8 mouse cellular contexts compared by ENCODE assay signal in the genomic region with DNA sequence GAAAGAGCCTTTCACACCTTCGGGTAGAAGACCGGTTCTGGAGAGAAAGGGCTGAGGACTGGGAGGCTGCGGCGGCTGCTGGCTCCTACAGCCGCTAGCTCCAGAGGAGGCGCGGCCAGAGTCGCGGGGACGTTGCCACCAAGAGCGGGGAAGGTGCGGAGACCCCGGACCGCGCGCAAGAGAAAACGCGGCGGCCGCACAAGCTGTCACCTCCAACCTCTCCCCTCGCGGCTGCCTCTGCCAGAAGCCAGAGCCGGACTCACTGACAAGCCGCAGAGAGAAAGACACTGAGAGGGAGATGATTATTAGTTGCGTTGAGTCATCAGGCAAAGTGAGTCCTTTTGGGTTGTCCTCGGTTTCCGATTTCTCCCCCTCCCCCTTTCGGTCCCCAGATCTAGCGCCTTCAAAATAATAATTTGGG. TPM values are rescaled to one million over a fixed set of nuclear protein-coding genes. Genes with fewer than 3 reads are reported as not detected.
DNase-seq lines count a peak whose midpoint lies in the region; ATAC-seq and TF ChIP-seq lines count a peak whose summit lies in the region.

No protein-coding gene starts in this region.

- H3K9me3 ChIP-seq in ES-Bruce4 (replicated peaks; ENCODE audit: control insufficient read depth, insufficient read depth, low read length, poor library complexity, severe bottlenecking): no peaks in the 10 kb centered on the region
- no peaks in the 10 kb centered on the region for H3K9me3 ChIP-seq in forebrain, embryonic 10.5 days
- no peaks in the 10 kb centered on the region for H3K9me3 ChIP-seq in neural tube, embryonic 14.5 days (ENCODE audit: control insufficient read depth, low read length)

- ATAC-seq in neural tube, embryonic 14.5 days (ENCODE audit: low read depth): no peak
- no peak for ATAC-seq in megakaryocyte-erythroid progenitor cell, adult 5-6 weeks (replicated peaks; ENCODE audit: low FRiP score, low TSS enrichment, poor library complexity, severe bottlenecking)

- H3K36me3 ChIP-seq in ES-Bruce4 (ENCODE audit: control insufficient read depth, insufficient read depth, low read length, poor library complexity, severe bottlenecking): no peaks in the 10 kb centered on the region
- no peaks in the 10 kb centered on the region for H3K36me3 ChIP-seq in forebrain, embryonic 10.5 days (replicated peaks)
- no peaks in the 10 kb centered on the region for H3K36me3 ChIP-seq in neural tube, embryonic 14.5 days (ENCODE audit: control insufficient read depth, insufficient read depth, low read length)

- DNase-seq in gastrocnemius, adult 2 months: peak; percentile 22
- no peak for DNase-seq in gastrocnemius, adult 8-10 months (ENCODE audit: low spot score in 2 of 2)
- DNase-seq in forebrain, embryonic 10.5 days (ENCODE audit: extremely low spot score, low spot score): peak; percentile 45
- DNase-seq in large intestine, adult 2 months (ENCODE audit: low read depth, low spot score): peak; percentile 25
- DNase-seq in layer of hippocampus, postnatal 10 days (ENCODE audit: low spot score in 2 of 2): no peak

- peak overlapping the region; percentile 94 for H3K4me3 ChIP-seq in gastrocnemius, adult 2 months
- peak overlapping the region; percentile 64 for H3K4me3 ChIP-seq in ES-Bruce4 (ENCODE audit: low read depth, low read length)
- H3K4me3 ChIP-seq in forebrain, embryonic 10.5 days: peak overlapping the region; percentile 88
- peak overlapping the region; percentile 66 for H3K4me3 ChIP-seq in neural tube, embryonic 14.5 days (ENCODE audit: low read depth, low read length)

- WGBS in forebrain, embryonic 10.5 days: under 1% methylated on average over 29 of the region's 29 CpGs
- WGBS in large intestine, adult 2 months: under 1% methylated on average over 29 of the region's 29 CpGs
- 0% methylated on average over 26 of the region's 29 CpGs for WGBS in neural tube, embryonic 14.5 days

- peaks cover 24% of the 10 kb centered on the region for H3K27me3 ChIP-seq in ES-Bruce4 (ENCODE audit: control insufficient read depth, insufficient read depth, low read length, poor library complexity, severe bottlenecking)
- H3K27me3 ChIP-seq in forebrain, embryonic 10.5 days (ENCODE audit: poor library complexity, severe bottlenecking): peaks cover 62% of the 10 kb centered on the region
- H3K27me3 ChIP-seq in neural tube, embryonic 14.5 days (ENCODE audit: control insufficient read depth, insufficient read depth, low read length): peaks cover 31% of the 10 kb centered on the region

- no peak for TF ChIP-seq EP300 in ES-Bruce4 (IDR thresholded peaks at IDR 0.05; ENCODE audit: insufficient read depth, low read depth, low read length)

- no peak for TF ChIP-seq CTCF in gastrocnemius, adult 2 months (IDR thresholded peaks at IDR 0.05)
- TF ChIP-seq CTCF in ES-Bruce4 (IDR thresholded peaks at IDR 0.05; ENCODE audit: low read depth, low read length): no peak

- no peak overlapping the region for H3K27ac ChIP-seq in gastrocnemius, adult 2 months
- H3K27ac ChIP-seq in ES-Bruce4 (ENCODE audit: insufficient read depth, low read length): no peak overlapping the region
- peak overlapping the region; percentile 97 for H3K27ac ChIP-seq in forebrain, embryonic 10.5 days
- no peak overlapping the region for H3K27ac ChIP-seq in neural tube, embryonic 14.5 days (ENCODE audit: low read depth, low read length)

- intact Hi-C loops in gastrocnemius, adult 2 months (cut with DNase I): no loop called here

- no peak for TF ChIP-seq POLR2A in ES-Bruce4 (IDR thresholded peaks at IDR 0.05; ENCODE audit: insufficient read depth, low read length)

- peaks cover 2% of the 10 kb centered on the region for H3K4me1 ChIP-seq in ES-Bruce4 (ENCODE audit: control insufficient read depth, insufficient read depth, low read length)
- peaks cover 49% of the 10 kb centered on the region for H3K4me1 ChIP-seq in forebrain, embryonic 10.5 days
- peaks cover 14% of the 10 kb centered on the region for H3K4me1 ChIP-seq in neural tube, embryonic 14.5 days (ENCODE audit: control insufficient read depth, insufficient read depth, low read length)

- H3K4me2 ChIP-seq in neural tube, embryonic 14.5 days (ENCODE audit: low read depth, low read length): peak overlapping the region; percentile 98

- peak overlapping the region; percentile 73 for H3K9ac ChIP-seq in ES-Bruce4 (ENCODE audit: low read depth, poor library complexity, severe bottlenecking)
- no peak overlapping the region; the same call in 1 of the 2 replicates for H3K9ac ChIP-seq in neural tube, embryonic 14.5 days (replicated peaks; ENCODE audit: low read depth, low read length)

RNA-seq across cellular contexts. Expression of gene Satb2, which starts 7.0 kb away (rescaled TPM):
- under 1 TPM; 0.22 to 0.28 TPM for total RNA-seq in gastrocnemius, adult 2 months (2021)
- under 1 TPM; 0.16 to 0.59 (median 0.18) TPM for total RNA-seq in gastrocnemius, adult 8-10 months (2022)
- 5.2 and 5.5 TPM in 2 replicates for polyA plus RNA-seq in ES-Bruce4 (2011; ENCODE audit: insufficient read depth, insufficient read length, low read depth, missing spikeins)
- 0.91 and 1.4 TPM in 2 replicates for polyA plus RNA-seq in forebrain, embryonic 10.5 days (2016; fragmentation: Nextera tagmentation; extraction: Ambion mirVana)
- 5.1 and 6.1 TPM in 2 replicates for polyA plus RNA-seq in large intestine, adult 2 months (2012; rRNA removed)
- polyA plus RNA-seq in neural tube, embryonic 14.5 days (2014; fragmentation: Nextera tagmentation; extraction: Ambion mirVana): 1.7 and 2.7 TPM in 2 replicates
- total RNA-seq in megakaryocyte-erythroid progenitor cell, adult 5-6 weeks (2014; fragmentation: Nextera tagmentation): 0.17 and 1.8 TPM in 2 replicates
- total RNA-seq in megakaryocyte-erythroid progenitor cell, adult 5-6 weeks (2017): not detected in 2 replicates
- 10 to 100 TPM; 19.0 to 19.7 TPM for total RNA-seq in layer of hippocampus, postnatal 10 days (2021)

Comparison
In these comparisons a context has a peak if more than half of its experiments do, and no peak if none do; other contexts are left out.
1. DNase-seq: peak in gastrocnemius, adult 2 months (single experiment), forebrain, embryonic 10.5 days (single experiment) and large intestine, adult 2 months (single experiment); none in gastrocnemius, adult 8-10 months (0 of 2) and layer of hippocampus, postnatal 10 days (0 of 2).
2. RNA of gene Satb2, which starts 7.0 kb away (total RNA-seq): 19.0 to 19.7 TPM in layer of hippocampus, postnatal 10 days; 0.17 to 1.8 TPM in megakaryocyte-erythroid progenitor cell, adult 5-6 weeks, 0.22 to 0.28 TPM in gastrocnemius, adult 2 months and 0.16 to 0.59 TPM in gastrocnemius, adult 8-10 months; every median in the first group is over 4 times any median in the second.
3. Peak in every context shown above with its lines, with median percentiles within 50 percentile points of each other: H3K4me3 ChIP-seq.